Mouse (Mus musculus): ENCODE data around the gene Fads3.

DNA sequence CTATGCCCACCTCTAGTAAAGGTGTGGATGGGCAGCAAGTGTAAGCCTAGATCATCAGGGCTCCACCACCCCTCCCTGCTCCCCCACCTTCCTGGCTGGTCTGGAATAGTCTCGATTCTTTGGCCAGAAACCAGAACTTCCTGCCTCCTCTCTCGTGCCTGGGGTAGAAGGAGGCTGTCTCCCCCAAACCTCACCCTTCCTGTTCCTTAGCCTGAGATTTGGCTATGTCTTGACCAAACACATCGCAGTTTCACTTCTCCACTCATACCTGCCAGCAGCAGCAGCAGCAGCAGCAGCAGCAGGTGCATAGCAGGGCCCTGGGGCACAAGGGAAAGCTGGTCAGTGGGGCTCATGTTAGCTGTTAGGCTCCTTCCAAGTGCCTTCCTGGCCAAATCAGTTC is 5.6 kb downstream of the Fads3 start:
- TF ChIP-seq CTCF (IDR thresholded peaks at IDR 0.05) (no peak), EP300 (IDR thresholded peaks at IDR 0.05) (no peak)

Measured in lung, postnatal 0 days (tissue).